Mouse (Mus musculus): Measurements from ENCODE around the gene Rnf26. TPM values are rescaled to one million over a fixed set of nuclear protein-coding genes. Genes with fewer than 3 reads are reported as not detected.

Rnf26 gene
- total RNA-seq, 2 experiments from 2014 or later = 42.5 to 45.8 TPM

DNA sequence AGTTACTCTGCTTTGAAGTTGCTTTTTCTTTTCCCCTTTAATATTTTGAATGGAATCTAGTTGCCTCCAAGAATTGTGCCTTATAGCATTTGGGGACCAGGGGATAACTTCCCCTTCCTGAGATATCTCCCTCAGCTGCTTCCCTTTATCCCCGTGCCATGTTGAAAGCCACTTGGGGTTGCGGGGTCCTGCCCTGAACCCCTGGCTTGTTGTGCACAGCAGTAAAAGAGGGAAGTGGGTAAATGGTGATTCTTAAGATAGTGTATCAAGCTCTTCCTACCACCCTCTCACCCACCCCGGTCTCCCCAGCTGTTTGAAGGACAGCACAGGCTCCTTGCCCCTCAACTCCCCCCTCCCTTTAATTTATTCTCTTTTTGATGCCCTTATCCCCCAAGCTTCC is 18.6 kb downstream of the Rnf26 start:
- DNase-seq (ENCODE audit: low spot score in 2 of 2) = no peak

DNA sequence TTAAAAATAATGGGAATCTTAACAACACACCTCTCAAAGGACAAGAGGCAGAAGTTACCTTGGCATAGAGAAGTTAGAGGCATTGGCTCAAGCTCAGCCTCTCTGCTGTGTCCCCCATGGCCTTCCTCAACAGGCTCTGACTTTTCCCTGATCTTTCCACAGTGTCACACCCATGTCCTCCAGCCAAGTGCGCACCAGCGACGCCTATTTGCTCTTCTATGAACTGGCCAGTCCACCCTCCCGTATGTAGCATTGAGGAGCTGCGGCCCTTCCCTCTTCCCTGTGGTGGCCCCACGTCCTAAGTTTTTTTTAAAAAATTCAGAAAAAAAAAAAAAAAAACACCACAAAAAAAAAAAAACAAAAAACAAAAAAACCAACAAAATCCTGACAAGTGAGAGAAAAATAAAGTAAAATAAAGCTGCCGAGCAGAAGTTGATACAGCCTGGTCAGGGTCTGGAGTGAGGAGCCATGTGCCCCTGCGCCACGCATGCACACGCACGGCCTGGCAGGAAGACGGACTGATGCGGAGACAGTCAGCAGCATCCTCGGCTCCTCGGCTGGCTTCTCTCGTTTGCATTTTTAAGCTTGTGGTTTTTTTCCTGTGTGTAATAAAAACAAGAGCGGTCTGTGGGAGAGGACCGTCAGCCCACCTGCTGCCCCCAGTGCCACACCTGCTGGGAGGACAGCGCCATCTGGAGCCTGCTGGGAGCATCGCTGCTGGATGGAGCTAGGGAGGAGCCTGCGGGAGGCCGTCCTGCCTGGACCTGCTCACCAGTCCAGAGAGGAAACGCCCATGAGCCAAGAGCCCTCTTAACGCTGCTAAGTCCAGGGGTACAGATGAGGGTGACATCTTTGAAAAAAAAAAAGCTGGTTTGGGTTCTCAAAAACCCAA is 19.5 kb downstream of the Rnf26 start:
- DNase-seq (ENCODE audit: low spot score in 2 of 2) = peak in 1 of 2 experiments; percentile 58

DNA sequence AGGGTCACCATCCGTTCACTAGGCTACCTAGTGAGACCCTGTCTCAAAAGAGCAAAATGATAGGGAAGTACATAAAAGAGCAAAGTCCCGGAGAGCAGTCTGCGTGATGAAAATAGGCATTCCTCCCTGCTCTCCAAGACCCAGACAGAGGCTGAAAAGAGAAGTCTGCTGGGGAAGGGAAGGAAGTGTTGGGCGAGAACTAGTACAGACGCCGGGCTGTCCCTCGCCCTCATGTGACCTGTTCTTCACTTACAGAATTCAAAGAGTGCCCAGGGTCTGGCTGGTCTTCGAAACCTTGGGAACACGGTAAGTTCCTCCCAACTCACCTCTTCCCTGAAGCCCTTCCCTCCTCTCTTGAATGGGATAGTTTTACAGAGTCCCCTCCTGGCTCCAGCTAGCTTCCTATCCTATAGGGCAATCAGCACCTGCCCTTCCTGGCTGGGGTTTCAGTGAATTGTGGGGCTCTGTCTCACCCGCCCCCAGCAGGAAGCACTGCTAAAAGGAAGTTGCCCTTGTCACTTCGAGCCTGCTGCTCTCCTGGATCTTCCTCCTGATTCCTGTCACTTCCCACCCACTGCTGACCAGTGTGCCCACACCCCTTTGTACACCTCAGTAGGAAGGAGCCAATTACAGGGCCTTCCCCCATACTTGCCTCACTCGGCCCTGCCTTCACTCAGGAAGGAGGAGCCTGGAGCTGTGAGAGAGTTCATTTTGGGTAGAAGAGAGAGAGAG is 24.3 kb downstream of the Rnf26 start:
- no peak for DNase-seq (ENCODE audit: low spot score in 2 of 2)

DNA sequence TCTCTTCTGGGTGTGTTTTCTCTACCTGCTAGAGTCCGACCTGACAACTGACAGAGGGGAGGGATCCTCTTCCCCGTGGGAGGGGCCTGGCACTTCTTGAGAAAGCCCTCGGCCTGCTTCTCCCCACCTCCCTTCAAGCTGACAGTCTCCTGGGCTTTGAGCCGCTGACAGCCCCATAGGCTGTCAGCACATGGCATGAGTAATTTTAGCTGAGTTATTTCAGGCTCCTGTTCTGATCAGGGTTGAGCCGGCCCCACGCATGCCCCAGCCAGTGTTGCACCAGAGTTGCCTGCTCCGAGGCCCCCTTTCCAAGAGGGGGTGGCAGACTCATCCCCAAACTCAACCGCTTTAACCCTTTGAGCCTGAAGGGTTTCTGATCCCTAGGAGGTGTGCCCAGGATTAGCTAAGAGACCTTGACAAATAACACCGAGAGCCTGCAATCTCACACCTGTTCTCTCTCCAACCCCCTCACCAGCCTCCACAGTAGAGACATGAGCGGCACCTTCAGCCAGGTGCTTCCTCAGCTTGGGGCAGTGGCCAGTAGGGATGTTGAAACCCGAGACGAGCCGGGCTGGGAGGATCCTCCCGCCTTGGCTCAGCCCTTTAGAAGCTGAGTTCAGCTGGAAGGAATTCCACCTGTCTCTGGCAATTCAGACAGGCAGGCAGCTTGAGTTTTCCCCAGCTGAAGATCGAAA is 25.4 kb downstream of the Rnf26 start:
- no peak for DNase-seq (ENCODE audit: low spot score in 2 of 2)

DNA sequence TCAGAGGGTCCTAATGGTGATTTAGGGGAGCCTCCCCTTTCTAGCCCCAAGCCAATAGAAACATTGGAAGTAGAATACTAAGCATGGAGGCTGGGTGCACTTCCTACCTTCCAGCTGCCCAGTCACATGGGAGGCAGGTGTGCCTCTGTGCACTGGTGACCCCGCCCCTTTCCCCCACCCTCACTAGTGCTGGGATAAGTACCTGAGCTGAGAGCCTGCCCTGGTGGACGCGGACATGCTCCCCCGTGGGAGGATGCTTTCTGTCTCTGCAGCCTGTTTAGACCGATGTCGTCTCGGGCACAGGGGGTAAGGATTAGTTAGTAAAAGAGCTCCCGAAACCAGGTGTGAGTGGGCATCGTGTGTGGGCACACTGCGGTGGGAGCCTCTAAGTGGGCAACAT is 26.4 kb downstream of the Rnf26 start:
- DNase-seq (ENCODE audit: low spot score in 2 of 2) = no peak

DNA sequence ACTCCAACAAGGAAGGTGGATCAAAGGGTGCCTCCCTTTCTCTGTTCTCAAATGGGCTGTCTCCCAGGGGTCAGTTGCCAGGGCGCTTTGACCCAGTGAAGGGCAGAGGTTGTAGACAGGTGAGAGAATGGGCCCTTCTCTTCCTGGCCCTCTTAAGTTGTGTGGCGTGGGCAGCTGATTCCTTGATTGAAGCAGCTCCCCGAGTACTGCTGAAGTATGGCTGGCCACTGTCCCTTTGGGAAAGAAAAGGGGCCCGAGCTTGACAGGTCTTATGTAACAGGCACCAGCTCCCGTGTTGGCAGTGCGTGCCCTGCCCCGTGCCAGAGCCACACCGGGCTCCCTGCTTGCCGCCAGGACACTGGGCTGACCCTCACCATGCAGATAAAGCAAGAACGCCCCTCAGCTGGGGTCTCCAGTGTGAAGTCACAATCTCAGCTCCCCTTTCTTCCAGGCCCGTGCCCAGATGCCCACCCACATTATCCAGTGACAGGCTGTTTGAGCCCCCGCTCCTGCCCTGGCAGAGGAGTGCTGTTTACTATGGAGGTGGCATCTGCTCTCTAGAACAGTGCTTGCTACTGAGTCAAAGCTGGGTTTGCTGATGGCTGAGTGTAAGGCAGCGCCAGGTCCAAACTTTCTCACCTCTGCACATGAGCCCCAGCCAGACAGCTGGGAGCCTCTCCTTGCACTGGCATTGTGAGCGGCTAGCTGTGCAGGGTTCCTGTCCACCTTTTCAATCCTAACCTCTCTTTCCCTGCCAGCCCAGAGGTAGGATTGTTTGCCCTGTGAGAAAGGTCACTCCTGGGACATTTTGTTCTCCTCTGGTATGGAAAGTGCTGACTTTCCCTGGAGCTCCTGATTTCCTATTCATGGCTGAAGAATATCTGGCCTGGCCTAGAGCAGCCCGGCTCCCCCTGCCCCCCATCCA is 27.3 kb downstream of the Rnf26 start:
- DNase-seq (ENCODE audit: low spot score in 2 of 2) = no peak

DNA sequence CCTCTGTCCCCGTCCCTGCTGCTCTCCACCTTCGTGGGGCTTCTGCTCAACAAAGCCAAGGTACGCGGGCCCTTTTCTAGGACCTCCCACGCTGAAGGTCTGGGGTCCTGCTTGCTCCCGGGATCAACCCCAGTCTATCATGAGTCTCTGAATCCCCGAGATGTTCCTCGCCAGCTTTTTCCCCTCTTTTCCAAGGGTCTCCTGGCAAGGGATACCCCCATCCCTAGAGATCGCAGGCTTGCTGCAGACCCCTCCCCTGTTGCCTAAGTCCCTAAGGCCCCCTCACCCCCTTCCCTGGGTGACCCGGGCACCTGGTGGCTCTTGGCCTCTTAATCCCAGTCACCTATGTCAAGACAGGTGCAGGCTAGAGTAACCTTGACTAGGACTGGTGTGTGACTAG is 28.0 kb downstream of the Rnf26 start:
- no peak for DNase-seq (ENCODE audit: low spot score in 2 of 2)

DNA sequence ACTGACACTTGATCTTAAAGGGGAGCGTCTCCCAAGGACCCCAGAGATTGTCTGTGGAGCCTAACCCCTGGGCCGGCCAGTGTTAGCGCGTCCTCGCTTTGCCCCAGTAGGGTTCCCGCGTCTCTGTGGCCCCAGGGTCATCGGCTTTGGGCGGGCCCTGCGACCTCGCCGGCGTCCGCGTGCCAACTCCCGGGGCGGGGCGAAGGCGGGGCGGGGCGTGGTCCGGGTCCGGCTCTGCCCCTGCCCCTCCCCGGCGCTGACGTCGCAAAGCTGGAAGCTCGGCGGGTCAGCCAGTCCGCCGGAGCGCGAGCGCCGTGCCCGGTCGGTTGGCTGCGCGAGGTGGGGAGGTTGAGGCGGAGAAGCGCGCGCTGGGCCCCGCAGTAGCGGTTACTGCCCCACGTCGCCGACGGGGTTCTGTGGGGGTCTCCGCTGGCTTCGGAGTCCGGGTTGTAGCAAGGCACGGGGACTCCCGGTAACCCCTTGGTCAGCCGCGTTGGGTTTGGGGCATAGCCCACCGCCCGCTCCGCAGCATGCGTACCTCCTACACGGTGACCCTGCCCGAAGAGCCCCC is 28.6 kb downstream of the Rnf26 start:
- peak; percentile 91 to 94 for DNase-seq (ENCODE audit: low spot score in 2 of 2)

DNA sequence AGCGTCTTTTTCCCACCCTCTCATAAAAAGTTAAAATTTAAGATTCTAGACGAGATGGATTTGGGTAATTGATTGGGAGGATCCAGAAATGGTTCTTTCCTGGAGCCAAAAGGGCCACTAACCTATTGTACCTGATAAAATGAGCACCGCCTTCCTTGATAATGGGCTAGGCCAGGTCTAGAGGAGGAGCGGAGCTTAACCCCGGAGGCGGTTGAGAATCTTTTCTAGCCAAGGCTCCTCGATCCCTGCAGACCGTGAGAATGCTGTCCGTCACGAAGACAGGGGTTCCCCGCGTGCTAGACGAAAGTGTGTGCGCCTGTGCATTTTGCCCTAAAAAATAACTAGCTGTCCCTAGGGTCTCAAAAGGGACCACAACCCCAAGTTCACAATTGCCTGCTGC is 29.1 kb downstream of the Rnf26 start:
- no peak for DNase-seq (ENCODE audit: low spot score in 2 of 2)

DNA sequence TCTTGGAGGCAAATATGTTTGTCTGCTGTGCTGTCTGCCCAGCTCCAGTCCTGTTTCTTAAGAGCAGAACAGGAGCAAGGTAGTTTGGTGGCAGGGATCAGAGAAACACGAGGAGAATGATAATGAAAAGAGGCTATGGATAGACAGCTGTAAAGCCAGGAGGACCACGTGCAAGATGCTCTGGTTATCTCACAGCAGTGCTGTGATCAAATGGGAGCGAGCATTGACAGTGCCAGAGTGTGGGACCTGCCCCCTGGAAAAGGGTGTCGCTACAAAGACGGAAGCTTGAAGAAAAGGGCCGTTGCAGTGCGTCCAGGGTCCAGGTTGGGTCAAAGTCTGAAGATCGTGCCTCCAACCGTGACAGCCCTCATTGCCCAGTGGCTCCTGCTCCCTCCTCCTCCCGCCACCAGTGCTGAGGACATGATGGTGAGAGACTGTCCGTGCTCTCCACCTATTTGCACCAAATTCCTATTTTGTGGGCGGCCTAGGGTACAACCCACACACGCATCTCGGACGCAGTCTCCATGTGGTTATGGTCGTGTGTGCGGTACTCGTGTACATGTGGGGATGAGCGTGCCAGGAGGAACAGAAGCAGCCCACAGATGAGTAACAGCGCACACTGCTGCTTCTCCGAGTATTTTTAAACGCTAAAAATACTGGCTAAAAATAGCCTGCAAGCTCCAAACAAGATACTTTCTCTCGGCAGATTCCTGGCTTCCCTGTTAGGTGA is 29.8 kb downstream of the Rnf26 start:
- DNase-seq (ENCODE audit: low spot score in 2 of 2) = no peak

DNA sequence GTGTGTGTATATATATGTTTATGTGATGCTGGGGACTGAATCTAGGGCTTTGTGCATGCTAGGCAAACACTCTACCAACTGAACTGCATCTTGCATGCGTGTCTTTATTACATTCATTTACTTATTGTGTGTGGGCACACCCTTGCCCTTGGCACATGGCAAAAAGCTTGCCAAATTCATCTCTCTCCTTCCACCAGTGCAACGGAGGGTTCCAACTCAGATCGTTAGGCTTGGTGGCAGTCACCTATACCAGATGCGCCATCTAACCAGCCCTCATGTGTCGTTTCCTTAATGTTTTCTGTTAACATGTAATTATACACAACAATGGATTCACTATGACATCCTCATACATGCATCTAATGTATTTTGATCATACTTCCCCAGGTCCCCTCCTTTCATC is 31.1 kb downstream of the Rnf26 start:
- DNase-seq (ENCODE audit: low spot score in 2 of 2) = no peak

DNA sequence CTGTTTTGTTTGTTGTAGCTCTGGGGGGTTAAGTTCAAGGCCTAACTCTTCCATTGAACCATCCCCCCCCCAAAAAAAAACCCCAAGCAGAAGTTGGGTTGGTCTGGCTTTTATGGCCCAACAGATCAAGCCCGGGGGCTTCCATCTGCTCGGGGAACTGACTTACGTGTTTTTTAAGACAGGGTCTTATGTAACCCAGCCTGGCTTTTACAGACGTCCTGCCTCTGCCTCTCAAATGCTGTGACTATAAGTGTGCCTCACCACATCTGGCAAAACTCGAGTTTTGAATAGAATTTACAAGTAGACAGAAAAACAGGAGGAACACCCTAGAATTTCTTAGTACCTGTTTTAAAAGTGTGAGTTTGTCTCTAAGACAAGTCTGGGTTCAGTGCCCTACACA is 31.7 kb downstream of the Rnf26 start:
- DNase-seq (ENCODE audit: low spot score in 2 of 2) = no peak

DNA sequence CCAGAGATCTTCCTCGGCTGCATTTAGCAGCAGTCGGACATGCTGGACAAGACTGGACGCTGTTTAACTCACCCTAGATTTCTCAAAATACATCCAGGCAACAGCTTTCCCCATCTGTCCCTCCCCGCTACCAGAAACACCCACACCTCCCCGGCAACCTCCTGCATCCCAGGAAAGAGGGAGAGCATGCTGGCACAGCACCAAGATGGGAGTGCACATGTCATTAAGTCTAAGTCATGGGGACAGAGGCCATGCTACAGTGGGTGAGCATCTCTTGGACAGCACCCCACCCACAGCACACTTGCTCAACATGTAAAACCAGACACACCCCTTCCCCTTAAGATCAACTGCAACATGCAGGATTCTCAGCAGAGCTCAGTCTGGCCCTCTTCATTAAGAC is 32.4 kb downstream of the Rnf26 start:
- no peak for DNase-seq (ENCODE audit: low spot score in 2 of 2)

DNA sequence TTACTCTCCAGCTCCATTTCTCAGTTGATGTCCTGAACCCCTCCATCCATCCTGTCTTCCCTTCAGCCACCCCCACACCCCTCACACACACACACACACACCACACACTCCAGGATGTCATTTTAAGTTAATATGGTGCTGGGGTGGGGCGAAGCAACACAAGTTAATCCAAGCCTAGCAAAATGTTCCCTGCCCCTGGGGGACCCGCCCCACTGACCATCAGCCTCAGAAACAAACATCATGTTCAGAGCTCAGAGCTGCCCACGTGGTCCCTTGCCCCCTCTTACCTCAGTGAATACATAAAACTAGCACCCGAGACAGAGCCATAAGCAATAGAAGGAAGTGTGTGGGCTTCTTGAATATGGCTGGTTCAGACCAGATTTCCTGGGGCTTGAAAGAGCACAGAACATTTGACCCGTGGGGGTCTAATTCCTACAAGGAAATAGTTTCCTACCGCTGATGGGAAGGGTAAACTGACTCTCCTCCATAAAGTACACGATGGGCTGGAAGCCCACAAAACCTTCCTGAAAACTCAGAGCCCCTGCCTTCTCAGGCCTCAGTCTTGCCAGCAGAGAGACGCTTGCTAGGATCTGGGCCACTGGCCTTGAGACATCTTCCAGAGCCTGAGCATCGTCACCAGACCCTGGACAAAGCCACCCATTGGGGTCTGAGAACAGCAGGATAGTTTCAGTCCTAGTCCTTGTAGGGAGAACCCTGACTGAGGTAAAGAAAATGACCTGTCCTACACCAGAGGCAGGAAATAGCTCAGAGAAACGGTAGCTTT is 33.1 kb downstream of the Rnf26 start:
- no peak for DNase-seq (ENCODE audit: low spot score in 2 of 2)

DNA sequence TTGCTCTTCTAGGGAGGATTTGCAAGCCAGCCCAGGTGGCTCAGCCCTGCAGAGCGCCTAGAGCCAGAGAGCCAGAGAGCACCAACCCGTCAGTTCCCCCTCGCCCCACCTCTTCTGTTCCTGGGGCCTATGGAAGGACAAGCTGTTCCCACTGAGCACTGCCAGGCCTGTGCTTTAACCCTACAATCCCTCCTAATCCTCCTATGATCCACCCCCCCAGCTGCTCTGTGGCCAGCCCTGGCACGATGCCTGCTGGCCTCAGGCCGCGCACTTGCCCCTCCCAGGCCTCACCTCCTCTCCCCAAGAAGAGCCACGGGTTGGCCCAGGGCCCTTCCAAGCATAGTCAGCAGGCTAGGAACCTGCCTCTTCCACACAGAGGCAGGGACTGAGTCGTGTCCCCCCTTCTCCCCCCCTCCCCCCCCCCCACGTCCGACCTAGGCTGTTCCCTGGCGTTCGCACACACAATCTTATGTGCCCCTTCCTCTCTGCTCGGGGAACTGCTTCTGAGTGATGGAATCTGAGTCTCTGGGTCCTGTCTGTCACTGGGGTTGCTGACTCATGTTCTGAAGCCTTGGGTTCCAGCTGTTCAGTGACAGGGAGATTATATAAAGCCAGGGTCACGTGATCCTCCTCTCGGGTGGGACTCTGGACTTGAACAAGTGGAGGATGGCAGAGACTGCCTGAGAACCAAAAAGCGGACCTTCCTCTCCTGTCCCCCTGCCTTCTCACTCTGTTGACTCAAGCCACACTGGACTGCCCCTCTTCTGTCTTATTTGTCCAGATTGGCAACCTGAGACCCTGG is 34.2 kb downstream of the Rnf26 start:
- DNase-seq (ENCODE audit: low spot score in 2 of 2) = peak; percentile 22 to 64

DNA sequence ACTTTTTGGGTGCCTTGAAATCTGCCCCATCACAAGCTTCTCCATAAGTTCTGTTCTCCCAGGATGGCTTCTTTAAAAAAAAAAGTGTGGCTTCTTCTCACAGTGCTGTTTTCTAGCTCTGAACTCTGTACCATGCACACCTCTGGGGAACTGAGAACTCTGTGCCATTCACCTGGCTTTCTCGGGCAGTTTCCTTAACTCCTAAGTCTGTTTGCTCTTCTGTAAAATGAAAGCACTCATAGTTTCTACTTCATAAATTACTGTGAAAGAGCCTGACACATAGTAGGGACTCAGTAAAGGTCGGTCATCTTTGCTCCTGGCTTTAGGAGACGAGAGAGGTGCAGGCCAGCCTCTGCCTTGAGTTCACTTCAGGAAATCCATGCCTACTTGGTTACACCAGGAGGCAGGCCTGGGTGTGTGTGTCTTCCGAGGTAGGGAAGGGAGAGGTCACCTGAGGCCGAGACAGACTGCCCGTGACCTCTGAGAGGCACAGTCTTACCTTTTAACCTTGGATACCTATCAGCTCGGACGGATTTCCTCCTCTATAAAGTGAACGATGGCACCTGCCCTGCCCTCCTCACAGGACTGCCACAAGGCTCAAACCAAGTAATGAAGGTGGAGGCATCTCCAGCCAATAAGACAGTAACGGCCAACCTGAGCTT is 35.0 kb downstream of the Rnf26 start:
- no peak for DNase-seq (ENCODE audit: low spot score in 2 of 2)

DNA sequence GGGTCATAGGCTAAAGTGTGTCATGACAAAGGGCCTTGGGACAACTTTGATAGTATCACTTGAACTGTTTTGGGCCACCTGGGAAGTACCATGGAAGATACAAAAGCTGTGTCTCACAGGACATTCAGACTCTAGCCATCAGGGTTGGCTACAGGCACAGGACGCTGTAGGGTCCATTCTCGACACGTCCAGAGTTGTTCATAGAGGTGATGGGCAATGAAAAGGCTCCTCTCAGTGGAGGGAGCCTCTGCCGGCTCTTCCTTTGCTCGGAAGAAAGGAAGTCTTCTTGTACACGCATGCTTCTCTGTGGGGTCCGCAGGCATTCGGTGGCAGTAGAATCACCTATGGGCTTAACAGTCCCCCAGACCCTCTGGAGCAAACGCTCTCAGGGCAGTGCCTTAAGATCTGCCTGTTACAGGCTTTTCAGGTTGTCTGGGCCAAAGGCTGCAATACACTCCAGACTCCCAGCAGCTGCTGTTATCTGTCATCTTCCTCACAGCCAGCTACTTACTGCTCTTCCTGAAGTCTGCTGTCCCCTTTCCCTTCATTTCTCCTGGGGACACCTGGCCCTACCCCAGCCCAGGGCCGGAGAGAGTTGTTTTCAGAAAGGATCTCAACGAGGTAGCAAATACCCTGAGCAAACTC is 35.9 kb downstream of the Rnf26 start:
- no peak for DNase-seq (ENCODE audit: low spot score in 2 of 2)

Data from adrenal gland, postnatal 4 days (tissue).